Mouse (Mus musculus) left cerebral cortex, adult 11 months (tissue): ENCODE data around the gene Caskin2.
A peak's percentile ranks its signal among the peaks of the same experiment; 100 is the strongest.
"Not testable (repeated sequence)": the region's sequence is repeated elsewhere in the genome, so short reads cannot be mapped to it uniquely, and the experiment has no call there.

ENCODE experiments used
- DNase-seq: peaks from one replicate; pipeline ENCODE4 v3.0.0; 2022; ENCODE audit warnings: low spot score

Caskin2 gene

GRCm38 (mm10) chr11:115813507-115814296, at the start of gene Caskin2:
Gene Caskin2, minus strand, starts transcription at chr11:115813639.
- DNase-seq, result peak; percentile 85

GRCm38 (mm10) chr11:115859143-115859945, 45.9 kb upstream of the Caskin2 start:
- peak; percentile 35 for DNase-seq

- no peak for DNase-seq
Observed at GRCm38 (mm10) chr11:115858354-115858753, 44.9 kb upstream of the Caskin2 start, which contains the start of gene Myo15b. Gene Myo15b, plus strand, starts transcription at chr11:115858406.

- DNase-seq, result no peak
Observed at GRCm38 (mm10) chr11:115857936-115858335, 44.5 kb upstream of the Caskin2 start.

GRCm38 (mm10) chr11:115857146-115857545, 43.7 kb upstream of the Caskin2 start:
- DNase-seq, result not testable (repeated sequence)

GRCm38 (mm10) chr11:115854674-115855073, 41.2 kb upstream of the Caskin2 start:
- DNase-seq, result no peak

GRCm38 (mm10) chr11:115845819-115846218, 32.4 kb upstream of the Caskin2 start:
- no peak for DNase-seq

- no peak for DNase-seq
Observed at GRCm38 (mm10) chr11:115844240-115844639, 30.8 kb upstream of the Caskin2 start.

GRCm38 (mm10) chr11:115843891-115844239, 30.4 kb upstream of the Caskin2 start:
- DNase-seq, result no peak

GRCm38 (mm10) chr11:115843141-115843890, 29.9 kb upstream of the Caskin2 start:
- no peak for DNase-seq

- DNase-seq, result no peak
Observed at GRCm38 (mm10) chr11:115841961-115842550, 28.6 kb upstream of the Caskin2 start.

GRCm38 (mm10) chr11:115841044-115841443, 27.6 kb upstream of the Caskin2 start:
- no peak for DNase-seq

GRCm38 (mm10) chr11:115839732-115840131, 26.3 kb upstream of the Caskin2 start:
- no peak for DNase-seq

GRCm38 (mm10) chr11:115838895-115839311, 25.5 kb upstream of the Caskin2 start:
- no peak for DNase-seq

GRCm38 (mm10) chr11:115837606-115838345, 24.3 kb upstream of the Caskin2 start:
- DNase-seq, result no peak

- no peak for DNase-seq
Observed at GRCm38 (mm10) chr11:115836656-115837395, 23.4 kb upstream of the Caskin2 start.

GRCm38 (mm10) chr11:115834033-115834432, 20.6 kb upstream of the Caskin2 start:
- DNase-seq, result no peak

GRCm38 (mm10) chr11:115833021-115833513, 19.6 kb upstream of the Caskin2 start:
- no peak for DNase-seq

GRCm38 (mm10) chr11:115832523-115832922, 19.1 kb upstream of the Caskin2 start:
- DNase-seq, result no peak

- no peak for DNase-seq
Observed at GRCm38 (mm10) chr11:115832064-115832463, 18.6 kb upstream of the Caskin2 start.
